ENCODE assay signal across 32 mouse cellular contexts in genomic region chr6:49083008-49083407, GRCm38 (mm10). TPM values are rescaled to one million over a fixed set of nuclear protein-coding genes. Genes with fewer than 3 reads are reported as not detected.
"Had no signal": no experiment of that assay in that cellular context is flagged by ENCODE, and none has a peak within 500 bp of the region (broad histone marks: within the 10 kb centered on the region; RNA-seq: fewer than 3 reads in every experiment).

No protein-coding gene starts in this region.

- H3K9me3 ChIP-seq: heart, embryonic 10.5 days; heart, embryonic 12.5 days; heart, embryonic 13.5 days; heart, embryonic 15.5 days; hindbrain, embryonic 10.5 days; hindbrain, embryonic 12.5 days; hindbrain, embryonic 13.5 days; hindbrain, embryonic 15.5 days; intestine, embryonic 15.5 days; kidney, embryonic 15.5 days had no signal

- H3K27ac ChIP-seq: heart, embryonic 10.5 days; heart, embryonic 13.5 days; heart, embryonic 15.5 days; hindbrain, embryonic 10.5 days; hindbrain, embryonic 12.5 days; hindbrain, embryonic 13.5 days; hindbrain, embryonic 14.5 days; hindbrain, embryonic 15.5 days; hindbrain, postnatal 0 days; intestine, embryonic 15.5 days; kidney, embryonic 15.5 days; kidney, postnatal 0 days; layer of hippocampus, adult 2 months; left cerebral cortex, adult 2 months had no signal

- DNase-seq: heart, postnatal 10 days; heart, postnatal 36 days; heart, postnatal 4 days; kidney, adult 11 months; kidney, adult 18-20 months; kidney, adult 2 months; kidney, adult 8-10 months; kidney, adult 9 months; kidney, postnatal 10 days; kidney, postnatal 14 days; kidney, postnatal 25 days; kidney, postnatal 36 days; kidney, postnatal 4 days; layer of hippocampus, adult 9-11 months; layer of hippocampus, postnatal 36 days had no signal

- H3K27me3 ChIP-seq: heart, embryonic 12.5 days; heart, embryonic 13.5 days; heart, embryonic 15.5 days; hindbrain, embryonic 12.5 days; hindbrain, embryonic 13.5 days; hindbrain, embryonic 15.5 days; intestine, embryonic 15.5 days; kidney, embryonic 15.5 days had no signal

- H3K4me3 ChIP-seq: heart, embryonic 10.5 days; heart, embryonic 12.5 days; heart, embryonic 13.5 days; heart, embryonic 15.5 days; hindbrain, embryonic 10.5 days; hindbrain, embryonic 12.5 days; hindbrain, embryonic 13.5 days; hindbrain, embryonic 15.5 days; intestine, embryonic 15.5 days; kidney, embryonic 15.5 days; layer of hippocampus, adult 2 months; left cerebral cortex, adult 2 months had no signal

- H3K4me2 ChIP-seq: heart, embryonic 11.5 days; heart, embryonic 12.5 days; heart, embryonic 13.5 days; heart, embryonic 15.5 days; hindbrain, embryonic 12.5 days; hindbrain, embryonic 13.5 days; hindbrain, embryonic 14.5 days; hindbrain, embryonic 15.5 days; intestine, embryonic 15.5 days; kidney, embryonic 15.5 days had no signal

- H3K4me1 ChIP-seq: heart, embryonic 10.5 days; heart, embryonic 12.5 days; heart, embryonic 13.5 days; heart, embryonic 15.5 days; hindbrain, embryonic 10.5 days; hindbrain, embryonic 12.5 days; hindbrain, embryonic 13.5 days; hindbrain, embryonic 15.5 days; intestine, embryonic 15.5 days; kidney, embryonic 15.5 days had no signal

- H3K9ac ChIP-seq: heart, embryonic 12.5 days; heart, embryonic 13.5 days; heart, embryonic 15.5 days; hindbrain, embryonic 12.5 days; hindbrain, embryonic 13.5 days; hindbrain, embryonic 14.5 days; hindbrain, embryonic 15.5 days; intestine, embryonic 15.5 days; kidney, embryonic 15.5 days had no signal

RNA-seq across cellular contexts. Expression of gene Gpnmb, which starts 46.7 kb away (rescaled TPM):
- total RNA-seq: hematopoietic stem cell, adult 5-6 weeks had no signal
